Mouse (Mus musculus) left cerebral cortex, postnatal 10 days (tissue): ENCODE results near the gene Usp46. TPM values are rescaled to one million over a fixed set of nuclear protein-coding genes. Genes with fewer than 3 reads are reported as not detected.
"Not testable (repeated sequence)": the region's sequence is repeated elsewhere in the genome, so short reads cannot be mapped to it uniquely, and the experiment has no call there.

Source experiments
- DNase-seq, 2 experiments: peaks; one replicate each; pipeline ENCODE4 v3.0.0; 2021 to 2022; ENCODE audit warnings: low spot score in 2 of 2, mixed read lengths in 1 of 2; ENCODE audit errors: extremely low spot score in 1 of 2
- intact Hi-C: fragments of 180-260 bp; cut with DNase I; formaldehyde crosslinking; loops from one replicate; pipeline ENCODE4 v1.15.1; 2025
- total RNA-seq, 2 experiments: library from RNA; stranded (reverse); gene quantifications; 2 replicates each; pipeline ENCODE4 v1.2.3; 2021

The Usp46 gene
- total RNA-seq, 2 experiments from 2014 or later = 144 to 148 TPM

DNA sequence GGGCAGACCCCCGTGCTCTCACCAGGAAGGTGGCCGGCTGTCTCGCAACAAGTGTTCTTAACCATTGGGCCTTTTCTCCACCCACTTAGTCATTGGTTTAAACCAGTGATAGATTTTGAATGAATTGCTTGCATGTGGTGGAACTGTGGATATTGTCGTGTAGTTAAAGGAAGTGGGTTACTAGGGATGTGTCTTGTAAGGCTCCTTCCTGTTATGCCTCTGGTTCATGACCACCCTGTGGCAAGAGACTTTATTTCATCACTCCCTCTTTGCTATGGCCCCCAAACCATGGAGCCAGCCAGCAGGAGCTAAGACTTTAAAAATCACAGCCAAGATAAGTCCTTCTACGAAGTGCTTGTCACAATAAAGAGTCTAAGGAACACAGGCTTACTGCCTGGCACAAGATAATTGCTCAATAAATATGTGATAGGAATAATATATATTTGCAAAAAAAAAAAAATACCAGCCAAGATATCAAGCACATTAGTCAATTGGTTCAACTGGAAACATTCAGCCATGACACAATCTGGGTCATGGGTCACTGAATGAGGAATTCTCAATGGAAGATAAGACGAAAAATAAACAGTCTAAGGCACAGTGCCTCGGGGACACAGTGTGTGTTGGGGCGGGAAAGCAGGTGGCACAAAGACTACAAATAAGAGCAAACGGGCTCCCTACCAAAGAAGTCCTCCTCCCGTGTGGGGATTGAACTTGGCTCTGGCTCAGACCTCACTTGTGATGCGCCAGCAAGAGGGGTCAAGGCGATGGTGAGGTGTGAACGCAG is 80.3 kb downstream of the Usp46 start:
- intact Hi-C loops = no loop called here

GRCm38 (mm10) chr5:73977426-73977825 is 90.8 kb downstream of the Usp46 start:
- intact Hi-C loops = no loop called here
- no peak for DNase-seq

More for the DNA sequence above, 80.3 kb downstream of the Usp46 start:
- DNase-seq = no peak

DNA sequence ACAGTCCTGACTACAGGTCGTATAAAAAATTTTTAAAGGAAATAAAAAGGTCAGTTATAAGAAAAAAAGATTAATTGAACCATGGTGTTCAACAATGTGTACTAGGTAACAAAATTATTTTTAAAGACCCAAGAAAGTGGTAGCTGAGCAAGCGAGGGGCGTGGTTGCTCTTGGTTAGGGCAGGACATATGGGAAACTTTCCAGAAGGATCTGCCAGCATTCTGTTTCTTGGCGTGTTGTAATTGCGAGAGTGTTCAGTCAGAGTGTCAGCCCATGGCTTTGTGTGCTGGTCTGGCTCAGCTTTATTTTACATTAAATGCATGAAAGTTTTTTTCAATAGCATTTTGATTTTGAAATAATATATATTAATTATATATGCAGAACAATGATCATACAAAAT is 96.5 kb downstream of the Usp46 start:
- no peak for DNase-seq
- intact Hi-C loops = no loop called here

GRCm38 (mm10) chr5:73970024-73970628 is 98.1 kb downstream of the Usp46 start:
- intact Hi-C loops = no loop called here

DNA sequence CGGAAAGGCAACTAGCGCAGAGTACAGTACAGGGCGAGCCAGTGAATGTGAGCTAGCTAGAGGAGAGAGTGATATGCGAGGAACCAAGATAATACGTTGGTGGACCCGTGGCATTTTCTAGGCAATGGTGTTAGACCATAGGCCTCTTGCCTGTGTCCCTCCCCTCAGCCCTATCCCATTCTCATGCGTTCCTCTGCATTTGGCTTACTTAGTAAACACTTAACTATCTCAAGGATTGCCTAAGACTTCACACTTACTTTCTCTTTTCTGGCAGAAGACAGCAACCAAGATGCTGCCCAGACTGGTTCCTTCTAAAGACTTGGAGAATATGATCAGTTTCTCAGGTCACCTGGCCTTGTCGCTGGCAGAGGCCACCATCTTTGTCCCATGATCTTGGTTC is 98.9 kb downstream of the Usp46 start:
- intact Hi-C loops = no loop called here
- no peak for DNase-seq

More at GRCm38 (mm10) chr5:73970024-73970628, 98.1 kb downstream of the Usp46 start:
- peak in 1 of 2 experiments; percentile 31 for DNase-seq

DNA sequence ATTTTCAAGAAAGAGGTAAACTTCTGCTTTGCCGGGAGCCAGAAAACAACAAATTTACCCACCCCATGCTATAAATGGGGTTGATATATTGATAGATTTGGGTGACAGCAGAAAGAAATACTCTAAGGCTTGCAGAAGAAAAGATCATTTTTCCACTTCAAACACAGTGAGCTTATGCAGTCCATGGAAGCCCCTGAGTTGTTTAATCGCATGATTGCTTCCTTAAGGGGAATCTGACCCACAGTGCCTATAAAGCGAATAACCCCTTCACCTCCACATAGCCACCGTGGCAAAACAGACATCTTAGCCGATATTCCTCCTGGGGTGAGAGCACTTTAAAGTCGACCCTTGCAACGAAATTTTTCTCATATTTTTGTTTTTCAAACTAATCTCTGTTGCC is 108.5 kb downstream of the Usp46 start:
- DNase-seq = no peak
- intact Hi-C loops = loop anchor here (10.0 kb wide), 1 partner anchor 105 kb away; the partner anchor contains the start of gene Usp46

GRCm38 (mm10) chr5:73958614-73959013 is 109.6 kb downstream of the Usp46 start:
- DNase-seq = not testable (repeated sequence)
- intact Hi-C loops = loop anchor here (10.0 kb wide), 1 partner anchor 106 kb away; the partner anchor contains the start of gene Usp46

DNA sequence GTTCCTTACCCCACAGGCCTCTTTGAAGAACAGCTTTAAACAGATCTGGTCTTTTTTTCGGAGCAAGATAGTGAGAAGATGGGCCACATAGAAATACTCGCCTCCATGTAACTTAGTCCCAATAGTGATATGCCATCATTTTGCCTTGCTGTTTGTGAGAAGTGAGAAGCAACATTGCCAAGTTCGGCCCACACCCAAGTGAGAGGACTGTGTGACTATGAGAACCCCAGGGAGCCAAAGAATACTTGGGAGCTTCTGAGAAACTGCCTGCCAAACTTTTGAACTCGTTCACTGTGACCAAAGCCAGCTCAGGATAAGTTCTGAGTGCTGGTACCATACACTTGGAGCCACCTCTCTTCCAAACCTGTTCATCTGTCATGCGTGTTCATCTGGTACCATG is 110.1 kb downstream of the Usp46 start:
- intact Hi-C loops = loop anchor here (10.0 kb wide), 1 partner anchor 107 kb away; the partner anchor contains the start of gene Usp46
- no peak for DNase-seq

GRCm38 (mm10) chr5:73955691-73956090 is 112.5 kb downstream of the Usp46 start:
- DNase-seq = no peak
- intact Hi-C loops = loop anchor here (10.0 kb wide), 1 partner anchor 109 kb away; the partner anchor contains the start of gene Usp46

DNA sequence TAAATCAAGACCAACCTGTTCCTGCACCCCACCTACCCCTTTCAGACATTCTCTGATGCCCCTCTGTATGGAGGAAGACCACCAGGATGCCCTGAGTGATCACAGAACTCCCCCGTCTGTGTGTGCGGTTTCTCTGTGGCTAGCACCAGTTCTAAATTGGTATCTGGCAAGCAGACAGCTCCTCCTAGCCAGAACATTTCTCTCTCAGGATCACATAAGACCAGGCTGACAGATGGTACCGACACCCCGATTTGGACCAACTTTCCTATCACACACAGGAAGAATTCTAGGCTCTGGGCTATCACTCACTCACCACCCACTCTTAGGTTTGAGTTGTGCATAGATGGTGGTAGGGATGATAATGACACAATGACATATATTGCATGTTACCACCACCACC is 113.2 kb downstream of the Usp46 start:
- peak in 1 of 2 experiments; percentile 49 for DNase-seq
- intact Hi-C loops = loop anchor here (10.0 kb wide), 1 partner anchor 110 kb away; the partner anchor contains the start of gene Usp46

- intact Hi-C loops = loop anchor here (10.0 kb wide), 1 partner anchor 112 kb away; the partner anchor contains the start of gene Usp46
- no peak for DNase-seq
Observed at GRCm38 (mm10) chr5:73953066-73953614, 115.1 kb downstream of the Usp46 start.

DNA sequence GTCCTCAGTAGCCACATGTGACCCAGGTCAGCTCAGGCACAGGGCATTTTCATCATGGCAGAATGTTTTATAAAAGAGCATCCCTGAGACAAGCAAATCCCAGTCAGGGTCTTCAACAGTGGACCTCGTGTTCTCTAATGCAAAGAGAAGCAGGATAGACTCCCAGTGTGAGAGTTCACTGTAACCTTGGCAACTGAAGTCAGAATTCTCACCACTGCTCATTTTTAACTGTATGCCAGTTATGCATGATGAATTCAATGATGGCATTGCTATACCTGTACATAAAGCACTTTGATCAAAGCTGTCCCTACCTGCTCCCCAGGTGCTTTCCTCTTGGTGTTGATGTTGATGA is 116.6 kb downstream of the Usp46 start:
- no peak for DNase-seq
- intact Hi-C loops = loop anchor here (10.0 kb wide), 1 partner anchor 113 kb away; the partner anchor contains the start of gene Usp46

DNA sequence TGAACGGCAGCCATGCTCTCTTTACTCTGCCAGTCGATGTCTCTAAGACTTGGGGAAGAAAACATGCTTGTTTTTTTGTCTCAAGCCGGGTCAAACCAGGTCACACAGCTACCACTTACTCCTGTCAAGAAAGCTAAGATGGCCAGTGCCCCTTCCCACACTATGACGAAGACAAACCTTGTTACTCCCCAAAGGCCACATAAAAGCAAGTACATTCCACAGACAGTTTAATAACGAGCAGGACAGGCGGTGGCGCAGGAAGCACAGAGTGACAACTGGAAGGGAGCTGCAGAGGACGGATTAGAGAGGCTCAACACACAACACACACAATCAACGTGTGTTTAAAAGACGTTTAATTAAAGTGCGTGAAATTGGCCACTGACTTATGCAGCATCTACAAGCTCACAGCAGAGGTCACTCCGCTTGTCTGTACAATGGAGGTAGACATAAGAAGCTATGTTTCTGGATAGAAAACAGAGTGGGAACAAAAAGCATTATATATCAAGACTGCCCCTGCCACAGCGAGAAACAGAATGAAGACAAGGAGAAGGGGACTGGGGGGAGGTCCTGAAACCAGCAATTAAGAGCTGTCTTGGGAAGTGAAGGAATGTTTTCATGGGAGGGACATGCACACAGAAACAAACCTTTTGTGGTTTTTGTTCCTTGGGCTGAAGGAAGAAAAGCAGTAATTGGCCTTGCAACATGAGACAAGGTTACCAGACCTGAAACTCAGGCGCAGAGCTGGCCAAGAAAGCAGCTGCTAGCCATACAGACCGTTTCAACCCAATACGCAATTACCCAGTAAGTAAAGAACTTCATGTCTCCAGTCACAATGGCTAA is 117.2 kb downstream of the Usp46 start:
- DNase-seq = peak in 1 of 2 experiments; percentile 57
- intact Hi-C loops = loop anchor here (10.0 kb wide), 1 partner anchor 114 kb away; the partner anchor contains the start of gene Usp46

Other genes with a start within 250 kb of the Usp46 start
- 10 to 100 TPM; 74.5 to 75.6 TPM for gene Rasl11b, start 126.9 kb upstream of the Usp46 start, total RNA-seq